Mouse (Mus musculus) testis, adult 2 months (tissue): ENCODE results near the gene Tmem203. TPM values are rescaled to one million over a fixed set of nuclear protein-coding genes. Genes with fewer than 3 reads are reported as not detected.

Source experiments
- H3K27ac ChIP-seq: fragments of 200-500 bp; 2 replicates; pipeline ENCODE4 v1.5.1; 2012; ENCODE audit warnings: low read depth, low read length; ENCODE audit not compliant: control insufficient read depth, insufficient read depth
- H3K27me3 ChIP-seq: fragments of 200-500 bp; 2 replicates; pipeline ENCODE4 v1.6.1; 2012; ENCODE audit warnings: mild to moderate bottlenecking, low read length, moderate library complexity; ENCODE audit not compliant: control insufficient read depth, insufficient read depth
- H3K36me3 ChIP-seq: fragments of 200-500 bp; 2 replicates; pipeline ENCODE4 v1.6.1; 2012; ENCODE audit warnings: mild to moderate bottlenecking, low read length; ENCODE audit not compliant: control insufficient read depth, insufficient read depth
- H3K4me1 ChIP-seq: fragments of 200-500 bp; 2 replicates; pipeline ENCODE4 v1.6.1; 2012; ENCODE audit warnings: low read length; ENCODE audit not compliant: control insufficient read depth, insufficient read depth
- H3K4me3 ChIP-seq: fragments of 200-500 bp; 2 replicates; pipeline ENCODE4 v1.5.1; 2012; ENCODE audit warnings: low read depth, mild to moderate bottlenecking, low read length, moderate library complexity, mixed read lengths; ENCODE audit not compliant: control insufficient read depth
- CTCF ChIP-seq: fragments of 200-500 bp; IDR thresholded peaks from 2 replicates; pipeline ENCODE4 v1.5.1; 2012; ENCODE audit warnings: low read depth, mild to moderate bottlenecking, inconsistent platforms, low read length, moderate library complexity; ENCODE audit not compliant: control insufficient read depth, insufficient read depth, insufficient replicate concordance
- POLR2A ChIP-seq: fragments of 200-500 bp; IDR thresholded peaks from 2 replicates; pipeline ENCODE4 v1.6.1; 2012; ENCODE audit warnings: low read depth, mild to moderate bottlenecking, inconsistent platforms, low read length, moderate library complexity; ENCODE audit not compliant: control insufficient read depth
- polyA plus RNA-seq: library from polyadenylated mRNA; depleted of rRNA; stranded (reverse); fragments of >200 nt; gene quantifications from 2 replicates; pipeline ENCODE4 v1.2.3, GENCODE M21; 2012

The Tmem203 gene
- polyA plus RNA-seq, 1 experiment = 63.3 TPM

DNA sequence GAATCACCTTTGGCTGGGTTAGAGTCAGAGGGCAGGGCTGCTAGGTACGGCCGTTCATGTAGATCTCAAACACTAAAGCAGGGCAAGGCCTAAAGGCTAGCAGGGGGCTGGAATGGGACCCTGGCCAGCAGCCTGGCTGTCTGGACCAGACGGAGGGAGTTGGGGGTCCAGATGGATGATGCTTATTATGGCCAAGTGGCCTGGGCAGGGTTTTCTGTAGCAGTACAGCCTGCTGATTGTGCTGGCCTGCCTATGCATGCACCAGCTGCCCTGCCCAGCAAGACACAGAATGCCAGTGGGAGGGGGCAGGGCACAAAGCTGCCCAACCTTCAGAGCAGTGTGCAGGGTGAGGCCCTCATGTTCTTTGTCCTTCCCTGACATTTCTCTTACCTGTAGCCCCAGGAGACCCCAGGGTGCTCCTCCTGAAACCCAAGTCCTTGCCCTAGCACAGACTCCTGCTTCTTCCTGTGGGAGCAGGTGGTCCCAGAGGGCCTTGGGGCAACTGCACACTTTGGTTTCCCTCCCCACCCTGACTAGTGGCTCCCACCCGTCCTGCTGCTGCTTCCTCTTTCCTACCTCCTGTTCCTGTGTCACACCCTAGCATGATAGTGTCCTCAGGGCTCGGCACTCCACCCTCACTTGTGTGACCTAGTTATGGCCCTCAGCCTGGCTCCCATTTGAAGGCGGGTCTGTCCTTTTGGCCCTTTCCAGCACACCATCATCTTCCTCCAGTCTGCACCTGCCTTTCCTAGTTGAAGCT lies 10.8 kb downstream of the Tmem203 start:
- no peaks in the 10 kb centered on the region; the same call in 1 of the 2 replicates for H3K36me3 ChIP-seq
- H3K4me3 ChIP-seq = peak overlapping the region; percentile 47
- peaks cover 24% of the 10 kb centered on the region for H3K4me1 ChIP-seq
- no peak overlapping the region for H3K27ac ChIP-seq
- TF ChIP-seq CTCF (no peak), POLR2A (no peak)
- H3K27me3 ChIP-seq = no peaks in the 10 kb centered on the region

DNA sequence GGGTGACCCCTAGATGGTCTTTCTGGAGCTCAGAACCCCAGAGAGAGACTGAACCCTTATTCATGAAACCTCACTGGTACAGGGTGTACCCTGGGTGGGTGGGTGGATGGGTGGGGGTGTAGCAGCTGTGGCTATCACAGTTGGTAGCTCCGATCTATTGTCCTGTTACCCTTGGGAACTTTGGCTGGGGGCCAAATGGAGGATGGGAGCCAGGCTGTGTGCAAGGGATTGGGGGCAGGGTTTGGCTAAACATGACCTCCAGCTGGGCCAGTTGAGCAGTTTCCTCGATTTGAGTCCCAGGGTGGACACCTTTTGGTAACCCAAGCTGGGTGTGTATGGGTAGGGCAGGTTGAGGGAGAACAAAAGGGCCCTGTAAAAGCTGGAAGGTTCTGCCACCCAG lies 11.5 kb downstream of the Tmem203 start:
- Histone ChIP-seq H3K4me1 (peaks cover 25% of the 10 kb centered on the region), H3K27ac (no peak overlapping the region), H3K4me3 (no peak overlapping the region), H3K27me3 (no peaks in the 10 kb centered on the region), H3K36me3 (no peaks in the 10 kb centered on the region; the same call in 1 of the 2 replicates)
- TF ChIP-seq POLR2A = no peak
- no peak for TF ChIP-seq CTCF

DNA sequence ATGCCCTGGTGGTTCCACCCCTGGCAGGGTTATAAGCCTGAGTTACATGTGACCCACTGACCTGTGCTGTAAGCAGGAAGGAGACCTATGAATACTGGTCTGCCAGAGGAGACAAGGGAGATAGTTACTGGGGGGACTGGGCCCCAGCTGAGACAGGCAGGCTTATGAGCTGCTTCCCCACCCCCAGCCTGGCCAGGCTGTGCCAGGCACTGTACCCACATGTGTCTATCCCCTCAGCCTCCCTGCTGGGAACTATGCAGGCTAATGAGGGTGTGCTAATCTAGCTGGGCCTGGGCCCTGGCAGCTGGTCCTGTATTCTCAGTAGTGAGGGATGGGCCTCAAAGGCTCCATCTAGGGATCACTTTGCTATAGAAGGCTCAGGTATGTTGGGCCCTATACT lies 12.0 kb downstream of the Tmem203 start:
- Histone ChIP-seq H3K4me3 (no peak overlapping the region), H3K27me3 (no peaks in the 10 kb centered on the region), H3K4me1 (peaks cover 22% of the 10 kb centered on the region), H3K36me3 (no peaks in the 10 kb centered on the region; the same call in 1 of the 2 replicates), H3K27ac (no peak overlapping the region)
- no peak for TF ChIP-seq POLR2A
- no peak for TF ChIP-seq CTCF

DNA sequence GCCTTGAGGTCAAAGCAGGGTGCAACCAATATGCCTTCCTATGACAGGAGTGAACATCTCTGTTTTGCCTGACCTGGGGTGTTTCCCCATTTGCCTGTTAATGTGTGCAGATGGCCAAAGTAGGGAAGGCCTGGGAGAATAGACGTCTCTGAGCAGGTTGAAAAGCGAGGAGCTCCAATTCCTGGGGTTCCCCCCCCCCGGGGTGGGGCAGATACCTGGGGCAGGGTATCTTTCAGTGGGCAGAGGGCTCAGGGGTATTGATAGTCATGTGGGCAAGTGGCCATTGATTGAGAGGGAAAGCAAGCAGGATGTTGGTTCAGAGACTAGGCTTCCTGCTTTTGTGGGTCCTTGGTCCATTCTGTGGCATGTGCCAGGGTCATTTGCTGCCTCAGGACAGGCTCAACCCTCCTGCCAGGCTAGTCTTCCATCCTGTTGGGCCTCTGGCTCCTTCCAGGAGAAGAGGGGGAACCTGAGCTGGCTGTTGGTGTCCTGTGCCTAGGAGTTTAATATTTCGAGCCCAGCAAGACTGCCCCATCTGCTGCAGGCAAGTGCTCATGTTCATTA lies 12.6 kb downstream of the Tmem203 start:
- Histone ChIP-seq H3K4me3 (no peak overlapping the region), H3K27me3 (no peaks in the 10 kb centered on the region), H3K27ac (no peak overlapping the region), H3K4me1 (peaks cover 24% of the 10 kb centered on the region), H3K36me3 (no peaks in the 10 kb centered on the region; the same call in 1 of the 2 replicates)
- TF ChIP-seq POLR2A (no peak), CTCF (no peak)

DNA sequence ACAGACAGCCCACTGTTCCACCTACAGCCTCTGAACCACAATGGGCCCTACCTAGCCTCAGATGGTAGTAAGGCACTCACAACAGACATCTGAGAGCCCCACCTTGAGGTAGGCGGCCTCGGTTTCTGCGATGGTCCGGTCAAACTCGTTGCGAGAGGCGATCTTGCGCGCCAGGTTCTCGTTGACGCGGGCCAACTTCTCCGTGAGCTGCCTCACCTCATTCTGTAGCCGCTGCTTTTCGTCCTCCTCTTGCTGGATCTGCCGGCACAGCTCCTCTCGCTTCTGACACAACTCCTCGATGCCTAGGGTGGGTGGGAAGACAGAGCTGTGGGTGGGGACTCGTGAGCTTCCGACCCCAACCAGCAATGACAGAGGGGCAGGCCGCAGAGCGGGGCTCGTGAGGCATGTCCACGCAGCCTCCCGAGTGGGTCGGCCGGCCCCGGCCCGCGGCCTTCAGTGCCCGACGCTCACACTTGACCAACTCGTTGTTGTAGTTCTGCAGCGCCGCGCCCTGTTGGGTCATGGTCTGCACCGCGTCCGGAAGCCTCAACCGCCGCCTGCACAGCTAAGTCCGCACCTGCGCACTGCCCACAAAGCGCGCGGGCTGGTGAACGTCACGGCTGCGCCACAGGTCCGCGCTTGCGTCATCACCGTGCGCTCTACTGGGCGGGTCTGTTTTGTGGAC lies 16.7 kb downstream of the Tmem203 start, which contains the start of the genes Ssna1 and Anapc2:
Gene Ssna1 (minus strand): TSS at position 612 of the 685 bp plus-strand sequence.
Gene Anapc2 (plus strand): TSS at position 652 of the 685 bp plus-strand sequence.
- no peak; the same call in 1 of the 2 replicates for TF ChIP-seq CTCF
- TF ChIP-seq POLR2A = peak; percentile 99
- peak within 1 kb of the TSS; percentile 80 for H3K27ac ChIP-seq
- H3K4me3 ChIP-seq = peak within 1 kb of the TSS; percentile 91
- H3K36me3 ChIP-seq = no peaks in the 10 kb centered on the region
- H3K4me1 ChIP-seq = peaks cover 8% of the 10 kb centered on the region
- H3K27me3 ChIP-seq = no peaks in the 10 kb centered on the region

DNA sequence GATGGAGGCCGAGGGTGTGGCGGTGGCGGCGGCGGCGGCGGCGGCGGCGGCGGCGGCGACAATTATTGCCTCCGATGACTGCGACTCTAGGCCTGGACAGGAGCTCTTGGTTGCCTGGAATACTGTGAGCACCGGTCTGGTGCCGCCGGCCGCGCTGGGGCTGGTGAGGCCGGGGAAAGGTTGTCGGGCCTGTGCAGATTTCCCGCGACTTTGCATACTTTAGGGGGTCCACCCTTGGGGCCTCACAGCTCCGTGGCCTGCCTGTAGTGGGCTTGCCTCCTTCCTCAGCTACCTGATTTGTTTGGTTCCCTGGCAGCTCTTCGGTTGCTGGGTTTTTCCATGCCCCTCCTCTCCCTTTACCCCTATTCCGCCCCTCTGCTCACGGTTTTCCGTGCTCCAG lies 17.3 kb downstream of the Tmem203 start:
- H3K4me3 ChIP-seq = peak overlapping the region; percentile 91
- H3K27me3 ChIP-seq = no peaks in the 10 kb centered on the region
- peak overlapping the region; percentile 37; the same call in 1 of the 2 replicates for H3K27ac ChIP-seq
- H3K4me1 ChIP-seq = peaks cover 8% of the 10 kb centered on the region
- TF ChIP-seq CTCF = no peak
- no peak for TF ChIP-seq POLR2A
- no peaks in the 10 kb centered on the region for H3K36me3 ChIP-seq

DNA sequence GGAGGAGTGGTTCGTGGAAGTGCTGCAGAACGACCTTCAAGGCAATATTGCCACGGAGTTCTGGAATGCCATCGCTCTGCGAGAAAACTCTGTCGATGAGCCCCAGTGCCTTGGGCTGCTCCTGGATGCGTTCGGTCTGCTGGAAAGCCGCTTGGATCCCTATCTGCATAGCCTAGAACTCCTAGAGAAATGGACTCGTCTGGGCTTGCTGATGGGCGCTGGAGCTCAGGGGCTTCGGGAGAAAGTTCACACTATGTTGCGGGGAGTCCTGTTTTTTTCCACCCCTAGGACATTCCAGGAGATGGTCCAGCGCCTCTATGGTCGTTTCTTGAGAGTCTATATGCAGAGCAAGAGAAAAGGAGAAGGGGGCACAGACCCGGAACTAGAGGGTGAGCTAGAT lies 17.8 kb downstream of the Tmem203 start:
- TF ChIP-seq POLR2A = no peak
- no peak for TF ChIP-seq CTCF
- Histone ChIP-seq H3K4me3 (peak overlapping the region; percentile 91), H3K4me1 (peaks cover 8% of the 10 kb centered on the region), H3K27me3 (no peaks in the 10 kb centered on the region), H3K36me3 (no peaks in the 10 kb centered on the region), H3K27ac (peak overlapping the region; percentile 37; the same call in 1 of the 2 replicates)
